Mouse (Mus musculus) liver, adult 2 months (tissue): Measurements from ENCODE around the gene Gdf5. TPM values are rescaled to one million over a fixed set of nuclear protein-coding genes. Genes with fewer than 3 reads are reported as not detected.

Experiments
- DNase-seq: peaks from one replicate; pipeline ENCODE4 v3.0.0-alpha.2; 2011; ENCODE audit warnings: low read depth, low spot score; ENCODE audit errors: extremely low read depth
- H3K27ac ChIP-seq: fragments of 200-500 bp; replicated peaks from 2 replicates; pipeline ENCODE4 v1.5.1; 2012; ENCODE audit warnings: low read depth, mild to moderate bottlenecking, control low read depth, inconsistent platforms, low read length; ENCODE audit not compliant: insufficient read depth
- H3K27me3 ChIP-seq: fragments of 200-500 bp; 2 replicates; pipeline ENCODE4 v1.6.1; 2012; ENCODE audit warnings: mild to moderate bottlenecking, moderate library complexity, low read length, inconsistent platforms; ENCODE audit not compliant: control insufficient read depth, insufficient read depth
- H3K36me3 ChIP-seq: fragments of 200-500 bp; 2 replicates; pipeline ENCODE4 v1.6.1; 2012; ENCODE audit warnings: low read length, inconsistent platforms; ENCODE audit not compliant: control insufficient read depth, insufficient read depth
- H3K4me1 ChIP-seq: fragments of 200-500 bp; 2 replicates; pipeline ENCODE4 v1.6.1; 2011; ENCODE audit warnings: low read length; ENCODE audit not compliant: control insufficient read depth, insufficient read depth
- H3K4me3 ChIP-seq: fragments of 200-500 bp; 2 replicates; pipeline ENCODE4 v1.5.1; 2011; ENCODE audit warnings: low read depth, mild to moderate bottlenecking, control low read depth, low read length, moderate library complexity; ENCODE audit not compliant: insufficient read depth
- H3K79me2 ChIP-seq: fragments of 200-500 bp; 2 replicates; pipeline ENCODE4 v1.6.1; 2012; ENCODE audit warnings: inconsistent platforms, mild to moderate bottlenecking, low read length, moderate library complexity; ENCODE audit not compliant: control insufficient read depth, insufficient read depth
- H3K9ac ChIP-seq: fragments of 200-500 bp; 2 replicates; pipeline ENCODE4 v1.6.1; 2012; ENCODE audit warnings: low read depth, mild to moderate bottlenecking, control low read depth, inconsistent platforms, low read length
- CTCF ChIP-seq: fragments of 200-500 bp; IDR thresholded peaks from 2 replicates; pipeline ENCODE4 v1.5.1; 2011; ENCODE audit warnings: low read depth, low read length, control low read depth
- POLR2A ChIP-seq: fragments of 200-500 bp; IDR thresholded peaks from 2 replicates; pipeline ENCODE4 v1.6.1; 2011; ENCODE audit warnings: low read length, control low read depth; ENCODE audit not compliant: insufficient read depth; ENCODE audit errors: extremely low read depth
- WGBS: fragments of 180-500 bp; shearing (Covaris S2); methylation state at CpG from one replicate; pipeline ENCODE4 v1.1.7; 2018; 5-methylcytosine and 5-hydroxymethylcytosine counted together
- polyA plus RNA-seq: library from polyadenylated mRNA; depleted of rRNA; stranded (reverse); fragments of >200 nt; gene quantifications from 2 replicates; pipeline ENCODE4 v1.2.3, GENCODE M21; 2012; rRNA removed
- total RNA-seq: library from RNA; depleted of rRNA; stranded (reverse); fragments of >200 nt; gene quantifications from 2 replicates; pipeline ENCODE4 v1.2.3, GENCODE M21; 2014; rRNA removed

Gdf5 gene
- not detected in 2 replicates for total RNA-seq
- not detected in 2 replicates for polyA plus RNA-seq

DNA sequence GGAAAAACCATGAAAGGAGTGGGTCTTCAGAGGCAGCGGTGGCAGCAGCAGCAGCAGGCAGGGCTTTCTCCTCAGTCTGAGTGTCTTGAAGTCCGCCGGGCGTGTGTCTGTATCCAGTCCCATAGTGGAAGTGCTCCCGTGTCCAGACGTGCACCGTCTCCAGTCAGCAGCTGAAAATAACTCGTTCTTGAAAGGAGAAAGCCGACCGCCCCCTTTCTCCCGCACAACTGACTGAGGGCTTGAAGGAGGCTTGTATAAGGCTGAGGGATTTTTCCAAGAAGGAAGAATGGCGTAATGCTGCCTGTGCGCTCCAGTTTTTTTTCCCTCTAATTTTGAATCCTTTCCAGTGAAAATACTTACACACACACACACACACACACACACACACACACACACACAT lies at the start of gene Gdf5:
TSS of gene Gdf5 (minus strand) at position 244 of the 400 bp plus-strand sequence.
- TF ChIP-seq CTCF (no peak), POLR2A (no peak)
- no peak within 1 kb of the TSS for H3K9ac ChIP-seq
- H3K79me2 ChIP-seq = no peaks in the 10 kb centered on the region
- H3K4me3 ChIP-seq = no peak within 1 kb of the TSS
- H3K27ac ChIP-seq = no peak within 1 kb of the TSS
- H3K36me3 ChIP-seq = no peaks in the 10 kb centered on the region
- no peak for DNase-seq
- no peaks in the 10 kb centered on the region for H3K4me1 ChIP-seq
- WGBS = 88% methylated on average over 13 of the region's 13 CpGs
- no peaks in the 10 kb centered on the region for H3K27me3 ChIP-seq

DNA sequence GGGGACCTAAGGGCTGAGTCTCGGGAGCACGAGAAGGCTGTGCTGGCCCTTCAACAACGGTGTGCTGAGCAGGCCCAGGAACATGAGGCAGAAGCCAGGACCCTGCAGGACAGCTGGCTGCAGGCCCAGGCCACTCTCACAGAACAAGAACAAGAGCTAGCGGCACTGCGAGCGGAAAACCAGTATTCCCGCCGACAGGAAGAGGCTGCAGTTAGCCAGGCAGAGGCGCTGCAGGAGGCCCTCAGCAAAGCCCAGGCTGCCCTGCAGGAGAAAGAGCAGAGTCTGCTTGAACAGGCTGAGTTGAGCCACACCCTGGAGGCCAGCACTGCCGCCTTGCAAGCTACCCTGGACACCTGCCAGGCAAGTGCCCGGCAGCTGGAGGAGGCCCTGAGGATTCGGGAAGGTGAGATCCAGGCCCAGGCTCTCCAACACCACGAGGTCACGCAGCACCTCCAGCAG lies 46.7 kb upstream of the Gdf5 start:
- Histone ChIP-seq H3K36me3 (peaks cover 5% of the 10 kb centered on the region; the same call in 1 of the 2 replicates), H3K27ac (no peak overlapping the region), H3K4me1 (no peaks in the 10 kb centered on the region), H3K27me3 (no peaks in the 10 kb centered on the region), H3K4me3 (no peak overlapping the region), H3K9ac (no peak overlapping the region), H3K79me2 (no peaks in the 10 kb centered on the region)
- DNase-seq = no peak
- 84% methylated on average over 14 of the region's 14 CpGs for WGBS
- TF ChIP-seq CTCF (no peak), POLR2A (no peak)

DNA sequence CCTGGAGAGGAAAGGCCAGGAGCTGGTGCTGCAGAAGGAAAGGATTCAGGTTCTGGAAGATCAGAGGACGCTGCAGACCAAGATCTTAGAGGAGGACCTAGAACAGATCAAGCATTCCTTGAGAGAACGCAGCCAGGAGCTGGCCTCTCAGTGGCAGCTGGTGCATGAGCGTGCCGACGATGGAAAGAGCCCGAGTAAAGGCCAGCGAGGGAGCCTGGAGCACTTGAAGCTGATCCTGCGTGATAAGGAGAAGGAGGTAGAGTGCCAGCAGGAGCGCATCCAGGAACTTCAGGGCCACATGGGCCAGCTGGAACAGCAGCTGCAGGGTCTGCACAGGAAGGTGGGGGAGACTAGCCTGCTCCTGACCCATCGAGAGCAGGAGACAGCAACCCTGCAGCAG lies 46.0 kb upstream of the Gdf5 start:
- no peaks in the 10 kb centered on the region for H3K27me3 ChIP-seq
- H3K36me3 ChIP-seq = peaks cover 5% of the 10 kb centered on the region; the same call in 1 of the 2 replicates
- TF ChIP-seq CTCF (no peak), POLR2A (no peak)
- no peaks in the 10 kb centered on the region for H3K79me2 ChIP-seq
- 92% methylated on average over 10 of the region's 10 CpGs for WGBS
- DNase-seq = no peak
- H3K27ac ChIP-seq = no peak overlapping the region
- no peaks in the 10 kb centered on the region for H3K4me1 ChIP-seq
- no peak overlapping the region for H3K4me3 ChIP-seq
- H3K9ac ChIP-seq = no peak overlapping the region

GRCm38 (mm10) chr2:155989085-155989484 lies 43.9 kb upstream of the Gdf5 start:
- TF ChIP-seq POLR2A (no peak), CTCF (no peak)
- H3K36me3 ChIP-seq = peaks cover 13% of the 10 kb centered on the region
- WGBS = 89% methylated on average over 4 of the region's 4 CpGs
- H3K4me1 ChIP-seq = no peaks in the 10 kb centered on the region
- H3K9ac ChIP-seq = no peak overlapping the region
- H3K27me3 ChIP-seq = no peaks in the 10 kb centered on the region
- no peak overlapping the region for H3K27ac ChIP-seq
- H3K4me3 ChIP-seq = no peak overlapping the region
- DNase-seq = no peak
- H3K79me2 ChIP-seq = no peaks in the 10 kb centered on the region

GRCm38 (mm10) chr2:155987131-155987530 lies 42.0 kb upstream of the Gdf5 start:
- no peak for DNase-seq
- Histone ChIP-seq H3K79me2 (no peaks in the 10 kb centered on the region), H3K4me3 (no peak overlapping the region), H3K9ac (no peak overlapping the region), H3K36me3 (peaks cover 21% of the 10 kb centered on the region), H3K27ac (no peak overlapping the region), H3K27me3 (no peaks in the 10 kb centered on the region), H3K4me1 (no peaks in the 10 kb centered on the region)
- WGBS = 98% methylated on average over 6 of the region's 6 CpGs
- TF ChIP-seq CTCF (no peak), POLR2A (no peak)

- H3K27me3 ChIP-seq = no peaks in the 10 kb centered on the region
- H3K4me3 ChIP-seq = no peak overlapping the region
- WGBS = 88% methylated on average over 7 of the region's 7 CpGs
- TF ChIP-seq POLR2A (no peak), CTCF (no peak)
- H3K79me2 ChIP-seq = no peaks in the 10 kb centered on the region
- DNase-seq = no peak
- H3K4me1 ChIP-seq = no peaks in the 10 kb centered on the region
- H3K36me3 ChIP-seq = peaks cover 32% of the 10 kb centered on the region
- H3K9ac ChIP-seq = no peak overlapping the region
- no peak overlapping the region for H3K27ac ChIP-seq
These were observed 40.6 kb upstream of the Gdf5 start for GRCm38 (mm10) chr2:155985776-155986175.
